Mouse (Mus musculus) adrenal gland (tissue): Measurements from ENCODE around the gene Rnf208.

Source experiments
- intact Hi-C: fragments of 180-260 bp; cut with DNase I; formaldehyde crosslinking; loops from one replicate; pipeline ENCODE4 v1.15.1; 2025

The Rnf208 gene

GRCm38 (mm10) chr2:25271827-25272511, 29.9 kb downstream of the Rnf208 start, which contains the start of the genes Ssna1 and Anapc2:
Gene Ssna1, minus strand, starts transcription at chr2:25272438.
Gene Anapc2, plus strand, starts transcription at chr2:25272478.
- intact Hi-C loops: loop anchor here (5.0 kb wide), 1 partner anchor 60 kb away; the partner anchor contains the start of gene Man1b1

GRCm38 (mm10) chr2:25272515-25272914, 30.5 kb downstream of the Rnf208 start:
- intact Hi-C loops: loop anchor here (5.0 kb wide), 1 partner anchor 60 kb away; the partner anchor contains the start of gene Man1b1

- intact Hi-C loops: loop anchor here (5.0 kb wide), 1 partner anchor 59 kb away; the partner anchor contains the start of gene Man1b1
Observed at GRCm38 (mm10) chr2:25273010-25273409, 31.0 kb downstream of the Rnf208 start.

- intact Hi-C loops: no loop called here
Observed at GRCm38 (mm10) chr2:25278928-25279882, 37.1 kb downstream of the Rnf208 start.

GRCm38 (mm10) chr2:25285551-25285950, 43.5 kb downstream of the Rnf208 start:
- intact Hi-C loops: no loop called here

- intact Hi-C loops: no loop called here
Observed at GRCm38 (mm10) chr2:25286314-25286713, 44.3 kb downstream of the Rnf208 start.

GRCm38 (mm10) chr2:25286837-25287636, 45.0 kb downstream of the Rnf208 start:
- intact Hi-C loops: no loop called here

- intact Hi-C loops: no loop called here
Observed at GRCm38 (mm10) chr2:25287927-25288649, 46.0 kb downstream of the Rnf208 start, which contains the start of gene Tmem210. Gene Tmem210, plus strand, starts transcription at chr2:25288145.

- intact Hi-C loops: no loop called here
Observed at GRCm38 (mm10) chr2:25288734-25289345, 46.8 kb downstream of the Rnf208 start.

- intact Hi-C loops: loop anchor here (5.0 kb wide), 1 partner anchor 38 kb away; no protein-coding TSS in a partner anchor
Observed at GRCm38 (mm10) chr2:25289651-25290050, 47.6 kb downstream of the Rnf208 start, which contains the start of gene Lrrc26. Gene Lrrc26, plus strand, starts transcription at chr2:25289915.

- intact Hi-C loops: loop anchor here (5.0 kb wide), 1 partner anchor 37 kb away; no protein-coding TSS in a partner anchor
Observed at GRCm38 (mm10) chr2:25290101-25290815, 48.2 kb downstream of the Rnf208 start.

GRCm38 (mm10) chr2:25290816-25291130, 48.7 kb downstream of the Rnf208 start:
- intact Hi-C loops: loop anchor here (5.0 kb wide), 1 partner anchor 37 kb away; no protein-coding TSS in a partner anchor

GRCm38 (mm10) chr2:25291184-25292053, 49.4 kb downstream of the Rnf208 start:
- intact Hi-C loops: loop anchor here (5.0 kb wide), 1 partner anchor 36 kb away; no protein-coding TSS in a partner anchor

GRCm38 (mm10) chr2:25292054-25292544, 50.0 kb downstream of the Rnf208 start:
- intact Hi-C loops: loop anchor here (5.0 kb wide), 1 partner anchor 35 kb away; no protein-coding TSS in a partner anchor

GRCm38 (mm10) chr2:25292856-25293255, 50.8 kb downstream of the Rnf208 start:
- intact Hi-C loops: loop anchor here (5.0 kb wide), 1 partner anchor 34 kb away; no protein-coding TSS in a partner anchor

- intact Hi-C loops: loop anchor here (5.0 kb wide), 1 partner anchor 34 kb away; no protein-coding TSS in a partner anchor
Observed at GRCm38 (mm10) chr2:25293706-25294105, 51.7 kb downstream of the Rnf208 start.
